Mouse (Mus musculus) erythroblast, embryonic 14.5 days (primary cell): ENCODE measurements around the gene Cldn6.

ENCODE experiments used
- GATA1 ChIP-seq: IDR thresholded peaks from 2 replicates; pipeline ENCODE4 v1.6.1; 2012; ENCODE audit warnings: low read length, inconsistent platforms, mixed read lengths
- TAL1 ChIP-seq: IDR thresholded peaks from 3 replicates; pipeline ENCODE4 v1.6.1; 2012; ENCODE audit warnings: low read length, inconsistent platforms, mixed read lengths

GRCm38 (mm10) chr17:23681086-23681485 lies 2.0 kb downstream of the Cldn6 start:
- no peak for TF ChIP-seq GATA1
- TF ChIP-seq TAL1: no peak
